Mouse (Mus musculus) lung, adult 2 months (tissue): ENCODE results near the gene Alg12. TPM values are rescaled to one million over a fixed set of nuclear protein-coding genes. Genes with fewer than 3 reads are reported as not detected.
"Not testable (repeated sequence)": the region's sequence is repeated elsewhere in the genome, so short reads cannot be mapped to it uniquely, and the experiment has no call there.

ENCODE experiments used
- DNase-seq: peaks from one replicate; pipeline ENCODE4 v3.0.0; 2022
- H3K4me1 ChIP-seq: fragments of 200-500 bp; 2 replicates; pipeline ENCODE4 v1.6.1; 2011; ENCODE audit warnings: low read length; ENCODE audit not compliant: control insufficient read depth, insufficient read depth
- H3K4me3 ChIP-seq: fragments of 200-500 bp; replicated peaks from 2 replicates; pipeline ENCODE3; 2011; ENCODE audit warnings: low read depth, mild to moderate bottlenecking, control low read depth, low read length; ENCODE audit errors: extremely low read depth
- CTCF ChIP-seq: fragments of 200-500 bp; IDR thresholded peaks from 2 replicates; pipeline ENCODE4 v1.5.1; 2011; ENCODE audit warnings: mild to moderate bottlenecking, low read length, control low read depth; ENCODE audit not compliant: insufficient read depth
- POLR2A ChIP-seq: fragments of 200-500 bp; IDR thresholded peaks from 2 replicates; pipeline ENCODE4 v1.6.1; 2011; ENCODE audit warnings: low read depth, mild to moderate bottlenecking, control low read depth, low read length, borderline replicate concordance; ENCODE audit errors: extremely low read depth
- WGBS: fragments of 180-500 bp; shearing (Covaris S2); methylation state at CpG from one replicate; pipeline ENCODE4 v1.1.7; 2018; 5-methylcytosine and 5-hydroxymethylcytosine counted together
- polyA plus RNA-seq: library from polyadenylated mRNA; depleted of rRNA; stranded (reverse); fragments of >200 nt; gene quantifications from 2 replicates; pipeline ENCODE4 v1.2.3, GENCODE M21; 2012; rRNA removed

The Alg12 gene
- polyA plus RNA-seq, 1 experiment = 16.4 TPM

DNA sequence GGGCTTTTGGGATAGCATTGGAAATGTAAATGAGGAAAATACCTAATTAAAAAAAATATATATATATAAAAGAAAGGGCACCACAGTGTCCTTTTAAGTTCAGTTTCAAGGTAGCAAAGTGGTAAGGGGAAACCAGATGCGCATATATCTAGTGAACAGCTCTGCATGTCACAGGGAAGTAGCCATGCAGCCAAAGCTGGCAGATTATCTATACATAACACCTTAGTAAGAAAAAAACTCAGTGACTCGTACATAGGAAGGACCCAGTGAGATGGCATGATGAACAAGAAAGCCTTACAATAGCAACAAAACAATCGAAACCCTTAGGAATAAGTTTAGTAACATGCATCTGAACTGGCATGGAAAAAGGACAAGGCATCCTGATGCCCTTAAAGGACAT lies 17.2 kb downstream of the Alg12 start:
- no peaks in the 10 kb centered on the region for H3K4me1 ChIP-seq
- H3K4me3 ChIP-seq = no peak overlapping the region
- 88% methylated on average over 3 of the region's 3 CpGs for WGBS
- TF ChIP-seq CTCF = no peak
- no peak for TF ChIP-seq POLR2A
- no peak for DNase-seq

DNA sequence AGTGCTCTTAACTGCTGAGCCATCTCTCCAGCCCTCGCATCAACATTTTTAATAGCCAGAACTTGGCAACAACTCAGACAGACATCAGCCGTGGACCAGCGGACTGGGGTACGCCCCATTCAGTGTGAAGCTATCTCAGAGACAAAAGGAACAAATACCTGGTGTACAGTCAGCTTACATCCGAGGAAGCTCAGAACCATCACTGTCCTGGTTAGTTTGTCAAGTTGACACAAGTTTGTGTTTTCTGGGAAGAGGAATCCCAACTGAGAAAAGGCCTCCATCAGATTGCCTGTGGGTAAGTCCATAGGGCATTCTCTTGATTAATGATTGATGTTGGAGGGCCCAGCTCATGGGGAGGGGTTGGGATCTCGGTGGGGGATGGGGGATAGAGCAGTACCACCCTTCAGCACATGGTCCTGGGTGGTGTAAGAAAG lies 18.2 kb downstream of the Alg12 start:
- Histone ChIP-seq H3K4me3 (no peak overlapping the region), H3K4me1 (no peaks in the 10 kb centered on the region)
- no peak for DNase-seq
- TF ChIP-seq CTCF = no peak
- TF ChIP-seq POLR2A = no peak
- 70% methylated on average over 6 of the region's 6 CpGs for WGBS

DNA sequence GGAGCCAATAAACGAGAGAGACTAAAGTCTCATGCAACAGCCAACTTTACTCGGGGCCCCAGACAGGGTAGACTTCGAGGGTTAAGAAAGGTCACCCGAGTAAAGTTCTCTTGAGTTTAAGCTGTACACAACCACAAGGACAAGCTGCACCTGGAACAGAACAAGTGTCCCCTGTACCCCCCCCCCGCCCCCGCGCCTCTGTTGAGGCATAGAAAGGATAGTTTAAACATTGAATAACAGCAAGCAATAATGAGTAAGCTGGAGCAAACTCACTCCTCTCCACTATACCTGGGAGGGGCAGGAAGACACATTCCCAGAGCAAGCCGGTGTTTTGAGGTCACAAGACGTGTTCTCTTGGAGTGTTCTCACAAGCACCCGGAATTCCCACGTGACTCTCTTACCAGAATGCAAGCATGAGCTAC lies 19.2 kb downstream of the Alg12 start:
- DNase-seq = peak; percentile 42
- no peaks in the 10 kb centered on the region for H3K4me1 ChIP-seq
- no peak for TF ChIP-seq POLR2A
- TF ChIP-seq CTCF = no peak
- WGBS = 57% methylated on average over 11 of the region's 11 CpGs
- no peak overlapping the region for H3K4me3 ChIP-seq

DNA sequence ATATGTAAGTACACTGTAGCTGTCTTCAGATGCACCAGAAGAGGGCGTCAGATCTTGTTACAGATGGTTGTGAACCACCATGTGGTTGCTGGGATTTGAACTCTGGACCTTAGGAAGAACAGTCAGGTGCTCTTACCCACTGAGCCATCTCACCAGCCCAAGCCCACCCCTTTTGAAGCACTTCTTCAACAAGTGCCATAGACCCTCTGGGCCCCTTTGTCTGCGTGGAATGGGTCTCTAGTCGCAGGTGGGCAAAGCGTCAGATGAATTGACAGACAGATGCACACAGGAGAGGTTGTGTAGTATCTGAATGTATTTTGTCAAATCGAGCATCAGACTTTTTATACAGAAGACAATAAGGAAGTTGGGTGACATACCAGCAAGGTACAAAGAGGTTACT lies 24.4 kb downstream of the Alg12 start:
- H3K4me1 ChIP-seq, DNase-seq, H3K4me3 ChIP-seq: not testable (repeated sequence)
- 78% methylated on average over 5 of the region's 5 CpGs for WGBS

DNA sequence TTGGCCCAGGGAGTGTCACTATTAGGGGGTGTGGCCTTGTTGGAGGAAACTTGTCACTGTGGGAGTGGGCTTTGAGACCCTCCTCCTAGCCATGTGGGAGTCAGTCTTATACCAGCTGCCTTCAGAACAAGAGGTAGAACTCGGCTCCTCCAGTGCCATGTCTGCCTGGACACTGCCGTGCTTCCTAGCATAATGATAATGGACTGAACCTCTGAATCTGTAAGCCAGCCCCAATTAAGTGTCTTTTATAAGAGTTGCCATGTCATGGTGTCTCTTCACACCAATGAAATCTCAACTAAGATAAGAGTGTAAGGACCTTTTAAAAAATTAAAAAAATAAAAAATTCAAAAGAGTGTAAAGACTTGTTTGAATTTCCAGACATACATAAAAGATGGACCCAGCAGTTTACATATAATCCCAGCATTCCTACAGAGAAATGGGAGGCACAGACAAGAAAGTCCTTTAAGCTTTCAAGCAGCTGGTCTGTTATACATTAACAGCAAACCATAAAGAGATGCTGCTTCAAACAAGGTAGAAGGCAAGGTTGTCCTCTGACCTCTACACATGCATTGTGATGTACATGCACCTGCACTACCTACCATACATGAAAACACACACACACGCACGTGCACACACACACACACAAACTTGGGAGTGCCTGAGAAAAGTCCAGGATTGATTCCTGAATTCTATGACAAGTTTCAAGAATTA lies 26.8 kb downstream of the Alg12 start:
- no peak for DNase-seq
- Histone ChIP-seq H3K4me1 (no peaks in the 10 kb centered on the region), H3K4me3 (no peak overlapping the region)
- 85% methylated on average over 4 of the region's 4 CpGs for WGBS
- TF ChIP-seq CTCF = no peak
- TF ChIP-seq POLR2A = no peak

DNA sequence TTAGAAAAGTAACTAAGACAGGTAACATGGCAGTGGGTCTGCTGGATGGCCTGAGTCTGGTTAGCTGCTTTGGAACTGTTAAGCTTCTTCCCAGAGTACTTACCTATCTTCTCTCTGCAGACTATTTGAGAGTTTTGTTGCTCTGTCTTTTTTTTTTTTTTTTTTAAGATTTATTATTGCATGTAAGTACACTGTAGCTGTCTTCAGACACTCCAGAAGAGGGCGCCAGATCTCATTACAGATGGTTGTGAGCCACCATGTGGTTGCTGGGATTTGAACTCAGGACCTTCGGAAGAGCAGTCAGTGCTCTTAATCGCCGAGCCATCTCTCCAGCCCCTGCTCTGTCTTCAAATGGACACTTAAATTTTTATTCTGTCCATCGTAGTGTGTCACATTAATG lies 44.5 kb downstream of the Alg12 start:
- H3K4me1 ChIP-seq, DNase-seq, H3K4me3 ChIP-seq: not testable (repeated sequence)
- WGBS = 94% methylated on average over 5 of the region's 5 CpGs

DNA sequence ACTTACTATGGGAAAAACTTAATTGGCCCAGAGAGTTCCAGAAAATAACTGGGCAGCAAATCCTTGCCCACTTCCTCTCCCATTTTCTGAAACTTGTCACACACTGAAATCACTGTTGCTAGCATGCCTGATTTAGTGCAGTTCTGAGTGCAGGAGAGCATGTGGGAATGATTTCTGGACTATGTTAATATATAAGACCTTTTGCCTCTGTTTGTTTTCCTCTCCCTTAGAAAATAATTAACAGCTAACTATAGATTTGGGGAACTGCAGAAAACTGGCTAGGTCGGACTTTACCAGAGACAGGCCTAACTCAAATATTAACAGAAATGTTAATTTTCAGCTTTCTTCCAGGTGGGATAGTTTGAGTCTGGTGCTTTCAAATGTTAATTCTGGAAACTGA lies 50.6 kb downstream of the Alg12 start:
- TF ChIP-seq CTCF (no peak), POLR2A (no peak)
- 82% methylated on average over 1 of the region's 1 CpGs for WGBS
- Histone ChIP-seq H3K4me3 (no peak overlapping the region), H3K4me1 (no peaks in the 10 kb centered on the region)
- no peak for DNase-seq

DNA sequence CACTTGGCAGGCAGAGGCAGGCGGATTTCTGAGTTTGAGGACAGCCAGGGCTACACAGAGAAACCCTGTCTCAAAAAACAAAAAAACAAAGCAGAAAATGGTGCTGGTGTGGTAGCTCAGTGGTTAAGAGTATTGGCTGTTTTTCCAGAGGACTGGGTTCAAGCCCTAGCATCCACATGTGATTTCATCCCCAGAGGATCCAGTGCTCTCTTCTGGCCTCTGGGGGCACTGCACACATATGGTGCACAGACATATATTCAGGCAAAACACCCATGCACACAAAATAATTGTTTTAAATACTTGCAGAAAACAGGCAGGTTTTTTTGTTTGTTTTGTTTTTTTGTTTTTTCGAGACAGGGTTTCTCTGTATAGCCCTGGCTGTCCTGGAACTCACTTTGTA lies 53.0 kb downstream of the Alg12 start:
- WGBS = 99% methylated on average over 2 of the region's 2 CpGs

DNA sequence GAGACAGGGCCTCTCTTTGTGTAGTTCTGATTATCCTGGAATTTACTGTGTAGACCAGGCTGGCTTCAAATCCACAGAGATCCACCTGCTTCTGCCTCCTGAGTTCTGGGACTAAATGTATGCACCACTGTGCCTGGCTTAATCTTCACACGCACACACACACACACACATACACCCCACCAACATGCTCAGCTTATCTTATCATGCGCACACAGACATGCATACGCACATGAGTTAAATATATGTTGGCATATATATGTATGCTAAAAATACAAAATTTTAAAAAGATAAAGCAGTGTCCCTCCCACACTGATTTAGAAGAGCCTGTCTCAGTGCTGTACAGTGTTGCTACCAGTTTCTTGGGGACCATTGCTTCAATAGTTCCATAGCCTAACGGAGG lies 57.6 kb downstream of the Alg12 start:
- 96% methylated on average over 4 of the region's 4 CpGs for WGBS
- no peak for DNase-seq
- TF ChIP-seq CTCF (no peak), POLR2A (no peak)
- no peak overlapping the region for H3K4me3 ChIP-seq
- peaks cover 3% of the 10 kb centered on the region for H3K4me1 ChIP-seq

More for the DNA sequence above, 53.0 kb downstream of the Alg12 start:
- not testable (repeated sequence) for H3K4me1 ChIP-seq, H3K4me3 ChIP-seq, DNase-seq

DNA sequence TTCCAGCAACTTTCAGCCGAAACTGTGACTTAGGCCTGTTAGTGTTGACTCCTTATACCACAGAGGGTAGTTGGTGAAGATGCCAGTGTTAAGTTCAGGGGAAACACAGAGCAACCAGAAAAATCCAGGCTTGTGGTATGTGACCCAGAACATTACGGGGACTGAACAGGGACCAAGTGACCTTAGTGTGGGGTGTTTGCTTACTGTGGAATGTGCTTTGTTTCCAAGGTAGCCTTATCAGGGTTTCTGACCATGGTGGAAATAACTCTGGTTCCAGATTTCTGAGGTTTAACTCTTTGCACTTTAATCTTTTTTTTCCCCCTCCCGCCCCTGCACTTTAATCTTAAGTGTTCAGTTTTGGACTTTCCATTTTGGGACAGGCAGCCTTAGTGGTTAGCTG lies 61.1 kb downstream of the Alg12 start:
- Histone ChIP-seq H3K4me3 (no peak overlapping the region), H3K4me1 (peaks cover 3% of the 10 kb centered on the region)
- 66% methylated on average over 3 of the region's 3 CpGs for WGBS
- TF ChIP-seq POLR2A (no peak), CTCF (no peak)
- peak; percentile 20 for DNase-seq

DNA sequence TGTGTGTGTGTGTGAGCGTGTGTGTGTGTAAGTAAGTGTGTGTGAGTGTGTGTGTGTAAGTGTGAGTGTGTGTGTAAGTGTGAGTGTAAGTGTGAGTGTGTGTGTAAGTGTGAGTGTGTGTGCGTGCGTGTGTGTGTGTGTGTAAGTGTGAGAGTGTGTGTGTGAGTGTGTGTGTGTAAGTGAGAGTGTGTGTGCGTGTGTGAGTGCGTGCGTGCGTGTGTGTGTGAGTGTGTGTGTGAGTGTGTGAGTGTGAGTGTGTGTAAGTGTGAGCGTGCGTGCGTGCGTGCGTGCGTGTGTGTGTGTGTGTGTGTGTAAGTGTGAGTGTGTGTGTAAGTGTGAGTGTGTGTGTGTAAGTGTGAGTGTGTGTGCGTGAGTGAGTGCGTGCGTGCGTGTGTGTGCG lies 63.4 kb downstream of the Alg12 start:
- DNase-seq = no peak
- H3K4me3 ChIP-seq = no peak overlapping the region
- no peak for TF ChIP-seq CTCF
- no peak for TF ChIP-seq POLR2A
- H3K4me1 ChIP-seq = peaks cover 3% of the 10 kb centered on the region
- WGBS = 97% methylated on average over 18 of the region's 18 CpGs

Other genes starting within 250 kb of the Alg12 start
- not detected in 2 replicates for gene Zdhhc25, start 219.0 kb downstream of the Alg12 start, polyA plus RNA-seq
- 16.4 and 19.8 TPM in 2 replicates for gene Brd1, start 85.1 kb downstream of the Alg12 start, polyA plus RNA-seq
- 3.1 and 4.2 TPM in 2 replicates for gene Zbed4, start 67.7 kb downstream of the Alg12 start, polyA plus RNA-seq
- 34.1 and 37.5 TPM in 2 replicates for gene Creld2, start 328 bp upstream of the Alg12 start, polyA plus RNA-seq
- gene Pim3, start 42.9 kb upstream of the Alg12 start, polyA plus RNA-seq = 55.0 and 97.1 TPM in 2 replicates
- gene Ttll8, start 135.1 kb upstream of the Alg12 start, polyA plus RNA-seq = 0.45 and 0.65 TPM in 2 replicates
- gene Mlc1, start 159.7 kb upstream of the Alg12 start, polyA plus RNA-seq = 29.5 and 30.2 TPM in 2 replicates
- 0.23 and 0.43 TPM in 2 replicates for gene Mov10l1, start 163.6 kb upstream of the Alg12 start, polyA plus RNA-seq
- gene Panx2, start 240.4 kb upstream of the Alg12 start, polyA plus RNA-seq = 0.28 and 0.36 TPM in 2 replicates